Mouse (Mus musculus): ENCODE results near the gene Tmem179b. TPM values are rescaled to one million over a fixed set of nuclear protein-coding genes. Genes with fewer than 3 reads are reported as not detected.
"Not testable (repeated sequence)": the region's sequence is repeated elsewhere in the genome, so short reads cannot be mapped to it uniquely, and the experiment has no call there.

The Tmem179b gene
- polyA plus RNA-seq, 1 experiment = 30.8 TPM

DNA sequence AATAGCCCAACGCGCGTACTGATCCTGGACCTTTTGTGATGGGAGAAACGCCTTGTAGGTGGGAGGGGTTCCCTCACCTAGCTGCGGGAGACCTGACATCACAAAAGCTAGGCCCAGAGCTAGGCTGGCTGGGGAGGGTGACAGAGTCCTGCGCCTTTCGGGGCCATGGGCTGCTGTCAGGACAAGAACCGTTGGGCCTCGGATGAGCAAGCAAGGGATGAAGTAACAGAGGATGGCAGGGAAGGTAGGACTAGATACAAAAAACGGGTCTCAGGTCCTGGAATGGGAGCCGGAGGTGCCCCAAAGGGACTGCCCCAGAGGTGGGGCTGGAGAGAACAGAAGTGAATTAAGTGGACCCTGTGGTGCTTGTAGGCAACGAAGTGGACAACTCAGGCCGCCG is 33.7 kb downstream of the Tmem179b start, which contains the start of gene 1700092M07Rik:
TSS of gene 1700092M07Rik (plus strand) at position 116 of the 400 bp plus-strand sequence.
- Histone ChIP-seq H3K36me3 (ENCODE audit: control insufficient read depth, insufficient read depth, low read length) (no peaks in the 10 kb centered on the region; the same call in 1 of the 2 replicates), H3K4me1 (ENCODE audit: control insufficient read depth, insufficient read depth, low read length) (peaks cover 10% of the 10 kb centered on the region), H3K27ac (ENCODE audit: control insufficient read depth, insufficient read depth, low read depth, low read length) (peak within 1 kb of the TSS; percentile 100), H3K27me3 (ENCODE audit: control insufficient read depth, insufficient read depth, low read length) (no peaks in the 10 kb centered on the region), H3K4me3 (ENCODE audit: control insufficient read depth, low read depth, low read length) (peak within 1 kb of the TSS; percentile 99)
- no peak for TF ChIP-seq CTCF (IDR thresholded peaks at IDR 0.05; ENCODE audit: control insufficient read depth, insufficient read depth, insufficient replicate concordance, low read depth, low read length)
- TF ChIP-seq POLR2A (IDR thresholded peaks at IDR 0.05; ENCODE audit: control insufficient read depth, low read depth, low read length) = peak; percentile 86; the same call in 1 of the 2 replicates

DNA sequence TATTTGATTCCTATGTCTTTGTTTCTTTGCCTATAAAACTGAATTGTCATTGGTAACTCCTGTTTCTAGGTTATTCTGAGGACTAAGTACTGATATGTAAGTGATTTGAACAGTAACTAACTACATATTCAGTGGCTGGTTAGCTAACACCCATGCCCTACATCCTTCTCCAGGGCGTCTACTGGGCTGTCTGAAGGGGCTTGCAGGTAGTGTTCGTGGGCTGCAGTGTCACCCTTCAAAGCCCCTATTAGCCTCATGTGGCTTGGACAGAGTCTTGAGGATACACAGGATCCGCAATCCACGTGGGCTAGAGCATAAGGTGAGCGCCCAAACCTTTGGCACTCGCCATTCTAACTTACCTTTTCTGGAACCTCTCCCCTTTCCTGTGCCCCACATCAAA is 34.6 kb downstream of the Tmem179b start:
- peak overlapping the region; percentile 99 for H3K4me3 ChIP-seq (ENCODE audit: control insufficient read depth, low read depth, low read length)

DNA sequence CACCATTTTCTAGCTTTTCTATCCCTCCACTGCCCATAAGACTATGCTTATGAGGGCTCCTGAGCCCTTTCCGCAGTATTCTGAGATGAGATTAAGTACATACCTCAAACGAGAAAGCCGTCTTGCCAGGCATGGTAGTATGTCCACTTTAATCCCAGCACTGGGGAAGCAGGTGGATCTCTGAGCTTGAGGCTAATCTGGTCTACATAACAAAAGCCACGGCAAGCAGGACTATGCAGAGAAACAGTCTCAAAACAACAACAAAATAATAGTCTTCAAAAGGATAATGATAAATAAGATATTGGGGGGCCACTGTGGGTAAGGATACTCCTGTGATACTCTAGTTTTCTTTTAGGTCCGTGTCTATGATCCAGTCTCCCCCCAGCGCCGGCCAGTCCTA is 35.4 kb downstream of the Tmem179b start:
- H3K27me3 ChIP-seq (ENCODE audit: control insufficient read depth, insufficient read depth, low read length) = no peaks in the 10 kb centered on the region
- H3K4me3 ChIP-seq (ENCODE audit: control insufficient read depth, low read depth, low read length) = peak overlapping the region; percentile 56
- TF ChIP-seq CTCF (IDR thresholded peaks at IDR 0.05; ENCODE audit: control insufficient read depth, insufficient read depth, insufficient replicate concordance, low read depth, low read length) (no peak), POLR2A (IDR thresholded peaks at IDR 0.05; ENCODE audit: control insufficient read depth, low read depth, low read length) (no peak)
- H3K27ac ChIP-seq (ENCODE audit: control insufficient read depth, insufficient read depth, low read depth, low read length) = no peak overlapping the region
- H3K4me1 ChIP-seq (ENCODE audit: control insufficient read depth, insufficient read depth, low read length) = peaks cover 10% of the 10 kb centered on the region
- H3K36me3 ChIP-seq (ENCODE audit: control insufficient read depth, insufficient read depth, low read length) = no peaks in the 10 kb centered on the region; the same call in 1 of the 2 replicates

More for the DNA sequence above, 34.6 kb downstream of the Tmem179b start:
- H3K4me1 ChIP-seq (ENCODE audit: control insufficient read depth, insufficient read depth, low read length) = peaks cover 10% of the 10 kb centered on the region
- no peaks in the 10 kb centered on the region; the same call in 1 of the 2 replicates for H3K36me3 ChIP-seq (ENCODE audit: control insufficient read depth, insufficient read depth, low read length)
- peak overlapping the region; percentile 100 for H3K27ac ChIP-seq (ENCODE audit: control insufficient read depth, insufficient read depth, low read depth, low read length)
- H3K27me3 ChIP-seq (ENCODE audit: control insufficient read depth, insufficient read depth, low read length) = no peaks in the 10 kb centered on the region
- TF ChIP-seq POLR2A (IDR thresholded peaks at IDR 0.05; ENCODE audit: control insufficient read depth, low read depth, low read length) (no peak), CTCF (IDR thresholded peaks at IDR 0.05; ENCODE audit: control insufficient read depth, insufficient read depth, insufficient replicate concordance, low read depth, low read length) (no peak)

- H3K4me3 ChIP-seq (ENCODE audit: control insufficient read depth, low read depth, low read length) = peak overlapping the region; percentile 90
- no peaks in the 10 kb centered on the region for H3K27me3 ChIP-seq (ENCODE audit: control insufficient read depth, insufficient read depth, low read length)
- H3K36me3 ChIP-seq (ENCODE audit: control insufficient read depth, insufficient read depth, low read length) = no peaks in the 10 kb centered on the region; the same call in 1 of the 2 replicates
- peak overlapping the region; percentile 46 for H3K27ac ChIP-seq (ENCODE audit: control insufficient read depth, insufficient read depth, low read depth, low read length)
- TF ChIP-seq CTCF (IDR thresholded peaks at IDR 0.05; ENCODE audit: control insufficient read depth, insufficient read depth, insufficient replicate concordance, low read depth, low read length) (no peak), POLR2A (IDR thresholded peaks at IDR 0.05; ENCODE audit: control insufficient read depth, low read depth, low read length) (no peak)
- H3K4me1 ChIP-seq (ENCODE audit: control insufficient read depth, insufficient read depth, low read length) = peaks cover 8% of the 10 kb centered on the region
These were observed 38.2 kb downstream of the Tmem179b start for GRCm38 (mm10) chr19:8736160-8736467.

DNA sequence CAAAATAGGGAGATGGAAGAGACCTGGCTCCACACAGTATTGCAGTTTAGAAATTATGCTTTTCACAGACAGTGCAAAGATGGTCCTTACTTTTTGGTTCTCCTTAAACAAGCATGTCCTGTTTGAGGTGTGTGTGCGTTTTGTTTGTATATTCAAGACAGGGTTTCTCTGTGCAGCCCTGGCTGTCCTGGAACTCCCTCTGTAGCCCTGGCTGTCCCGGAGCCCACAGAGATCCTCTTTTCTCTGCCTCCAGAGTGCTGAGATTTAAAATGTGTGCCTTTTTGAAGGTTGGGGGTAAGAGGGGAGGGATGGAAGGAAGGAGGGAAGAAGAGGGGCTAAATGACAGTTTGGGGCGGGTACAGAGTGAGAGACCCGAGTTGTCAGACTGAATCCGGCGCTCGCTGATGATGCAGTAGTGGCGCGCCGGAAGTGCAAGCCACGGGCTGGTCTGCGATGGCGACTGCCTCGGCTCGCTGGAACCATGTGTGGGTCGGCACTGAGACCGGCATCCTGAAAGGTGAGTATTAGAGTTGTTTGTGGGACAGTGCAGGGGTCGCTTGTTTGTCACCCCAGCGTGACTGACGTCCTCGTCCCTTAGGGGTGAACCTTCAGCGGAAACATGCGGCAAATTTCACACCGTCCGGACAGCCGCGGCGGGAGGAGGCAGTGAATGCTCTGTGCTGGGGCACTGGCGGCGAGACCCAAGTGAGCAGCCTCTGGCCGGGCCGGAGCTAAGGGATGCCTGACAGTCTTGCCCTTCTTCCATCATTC is 38.7 kb downstream of the Tmem179b start, which contains the start of gene Wdr74:
TSS of gene Wdr74 (plus strand) at position 439 of the 771 bp plus-strand sequence.
- Histone ChIP-seq H3K36me3 (ENCODE audit: control insufficient read depth, insufficient read depth, low read length) (no peaks in the 10 kb centered on the region; the same call in 1 of the 2 replicates), H3K27ac (ENCODE audit: control insufficient read depth, insufficient read depth, low read depth, low read length) (peak within 1 kb of the TSS; percentile 97), H3K4me1 (ENCODE audit: control insufficient read depth, insufficient read depth, low read length) (peaks cover 3% of the 10 kb centered on the region), H3K27me3 (ENCODE audit: control insufficient read depth, insufficient read depth, low read length) (no peaks in the 10 kb centered on the region), H3K4me3 (ENCODE audit: control insufficient read depth, low read depth, low read length) (peak within 1 kb of the TSS; percentile 90)
- peak; percentile 91 for TF ChIP-seq POLR2A (IDR thresholded peaks at IDR 0.05; ENCODE audit: control insufficient read depth, low read depth, low read length)
- no peak for TF ChIP-seq CTCF (IDR thresholded peaks at IDR 0.05; ENCODE audit: control insufficient read depth, insufficient read depth, insufficient replicate concordance, low read depth, low read length)

- Histone ChIP-seq H3K36me3 (ENCODE audit: control insufficient read depth, insufficient read depth, low read length) (no peaks in the 10 kb centered on the region; the same call in 1 of the 2 replicates), H3K4me1 (ENCODE audit: control insufficient read depth, insufficient read depth, low read length) (no peaks in the 10 kb centered on the region), H3K27me3 (ENCODE audit: control insufficient read depth, insufficient read depth, low read length) (no peaks in the 10 kb centered on the region), H3K4me3 (ENCODE audit: control insufficient read depth, low read depth, low read length) (no peak overlapping the region), H3K27ac (ENCODE audit: control insufficient read depth, insufficient read depth, low read depth, low read length) (no peak overlapping the region)
- TF ChIP-seq CTCF (IDR thresholded peaks at IDR 0.05; ENCODE audit: control insufficient read depth, insufficient read depth, insufficient replicate concordance, low read depth, low read length) (no peak), POLR2A (IDR thresholded peaks at IDR 0.05; ENCODE audit: control insufficient read depth, low read depth, low read length) (no peak)
These were observed 39.9 kb downstream of the Tmem179b start for GRCm38 (mm10) chr19:8734334-8734733.

DNA sequence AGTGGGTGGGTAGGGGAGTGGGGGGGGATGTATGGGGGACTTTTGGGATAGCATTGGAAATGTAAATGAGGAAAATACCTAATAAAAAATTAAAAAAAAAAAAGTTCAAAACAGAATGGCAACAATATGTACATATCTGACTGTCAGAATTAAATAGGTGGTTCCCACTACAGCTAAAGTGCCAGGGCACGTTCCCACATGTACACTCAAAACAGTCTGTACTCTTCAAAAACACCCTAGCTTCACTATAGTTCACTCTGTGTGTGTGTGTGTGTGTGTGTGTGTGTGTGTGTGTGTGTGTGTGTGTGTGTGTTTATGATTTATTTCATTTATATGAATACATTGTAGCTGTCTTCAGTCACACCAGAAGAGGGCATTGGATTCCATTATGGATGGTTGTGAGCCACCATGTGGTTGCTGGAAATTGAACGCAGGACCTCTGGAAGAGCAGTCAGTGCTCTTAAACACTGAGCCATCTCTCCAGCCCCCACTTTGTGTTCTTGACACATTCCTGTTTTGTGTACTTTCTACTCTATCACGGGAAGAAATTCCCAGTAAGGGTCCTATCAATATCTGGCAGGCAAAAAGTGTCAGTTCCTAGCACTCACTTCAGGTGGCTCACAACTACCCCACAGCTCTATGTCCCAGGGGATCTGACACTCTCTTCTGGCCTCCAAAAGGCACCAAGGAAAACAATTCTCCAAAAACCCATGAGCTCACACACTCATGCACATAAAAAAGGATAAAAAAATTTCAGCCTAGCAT is 45.8 kb downstream of the Tmem179b start:
- not testable (repeated sequence) for H3K4me3 ChIP-seq (ENCODE audit: control insufficient read depth, low read depth, low read length); H3K4me1 ChIP-seq (ENCODE audit: control insufficient read depth, insufficient read depth, low read length); H3K27me3 ChIP-seq (ENCODE audit: control insufficient read depth, insufficient read depth, low read length); H3K27ac ChIP-seq (ENCODE audit: control insufficient read depth, insufficient read depth, low read depth, low read length); H3K36me3 ChIP-seq (ENCODE audit: control insufficient read depth, insufficient read depth, low read length)

All from testis, adult 2 months (tissue).